8 mouse cellular contexts compared by ENCODE assay signal in genomic region chr5:115491771-115492322, GRCm38 (mm10). TPM values are rescaled to one million over a fixed set of nuclear protein-coding genes. Genes with fewer than 3 reads are reported as not detected.
DNase-seq lines count a peak whose midpoint lies in the region; ATAC-seq and TF ChIP-seq lines count a peak whose summit lies in the region.

No protein-coding gene starts in this region.

- no peak for TF ChIP-seq POLR2A in kidney, adult 2 months (IDR thresholded peaks at IDR 0.05; ENCODE audit: low read depth, low read length)

- peak; percentile 41 for ATAC-seq in lung, postnatal 0 days

- no peak overlapping the region; the same call in 1 of the 2 replicates for H3K27ac ChIP-seq in kidney, adult 2 months (ENCODE audit: insufficient read depth, low read depth, low read length)
- peak overlapping the region; percentile 52; the same call in 1 of the 2 replicates for H3K27ac ChIP-seq in lung, postnatal 0 days (ENCODE audit: low read length)

- WGBS in kidney, adult 2 months: 3% methylated on average over 28 of the region's 28 CpGs
- WGBS in lung, postnatal 0 days: 3% methylated on average over 28 of the region's 28 CpGs

- TF ChIP-seq EP300 in lung, postnatal 0 days (IDR thresholded peaks at IDR 0.05): peak; percentile 65; the same call in 1 of the 2 replicates

- no peaks in the 10 kb centered on the region for H3K27me3 ChIP-seq in kidney, adult 2 months (replicated peaks; ENCODE audit: control insufficient read depth, insufficient read depth, low read length)
- no peaks in the 10 kb centered on the region for H3K27me3 ChIP-seq in lung, postnatal 0 days (replicated peaks; ENCODE audit: insufficient read depth, low read length)

- no peak for TF ChIP-seq CTCF in kidney, adult 2 months (conservative IDR thresholded peaks at IDR 0.05; ENCODE audit: insufficient read depth, insufficient read length, low read depth, low read length)
- TF ChIP-seq CTCF in lung, postnatal 0 days (IDR thresholded peaks at IDR 0.05): no peak

- H3K4me2 ChIP-seq in lung, postnatal 0 days (replicated peaks; ENCODE audit: low read depth, low read length): peak overlapping the region; percentile 63

- peak; percentile 64 for DNase-seq in ovary, adult 18-20 months (ENCODE audit: low spot score)
- no peak for DNase-seq in ovary, postnatal 14 days (ENCODE audit: low spot score)
- DNase-seq in embryo, embryonic 11.5 days (ENCODE audit: low read depth, low spot score): peak; percentile 31
- peak; percentile 85 for DNase-seq in heart, adult 8-10 months (ENCODE audit: low spot score)
- DNase-seq in kidney, adult 2 months: peak; percentile 69
- DNase-seq in lung, postnatal 0 days (ENCODE audit: low spot score): peak; percentile 91
- DNase-seq in retina, postnatal 1 day: peak; percentile 66
- DNase-seq in layer of hippocampus, postnatal 36 days: no peak

- no peaks in the 10 kb centered on the region for H3K9me3 ChIP-seq in lung, postnatal 0 days (ENCODE audit: low read length)

- H3K4me1 ChIP-seq in kidney, adult 2 months (ENCODE audit: control insufficient read depth, insufficient read depth, low read length): peaks cover 5% of the 10 kb centered on the region; the same call in 1 of the 2 replicates
- peaks cover 9% of the 10 kb centered on the region; the same call in 1 of the 2 replicates for H3K4me1 ChIP-seq in lung, postnatal 0 days (ENCODE audit: insufficient read depth, low read depth, low read length)

- peak overlapping the region; percentile 26; the same call in 1 of the 2 replicates for H3K9ac ChIP-seq in lung, postnatal 0 days (replicated peaks; ENCODE audit: low read depth)

- no peaks in the 10 kb centered on the region for H3K36me3 ChIP-seq in kidney, adult 2 months (ENCODE audit: control insufficient read depth, insufficient read depth, low read length)
- H3K36me3 ChIP-seq in lung, postnatal 0 days (ENCODE audit: insufficient read depth, low read length): no peaks in the 10 kb centered on the region

- peak overlapping the region; percentile 26 for H3K4me3 ChIP-seq in kidney, adult 2 months (ENCODE audit: insufficient read depth, low read depth, low read length)
- 0 out of 2 replicates have a peak overlapping the region, but pooled peaks have one; percentile 15 for H3K4me3 ChIP-seq in lung, postnatal 0 days (ENCODE audit: low read depth, low read length)

RNA-seq across cellular contexts. Expression of gene Sirt4, which starts 7.3 kb away (rescaled TPM):
- total RNA-seq in heart, adult 8-10 months (2022): 10 to 100 TPM; 17.9 to 21.4 (median 19.6) TPM
- polyA plus RNA-seq in kidney, adult 2 months (2012; rRNA removed): 34.0 and 49.3 TPM in 2 replicates
- 15.7 and 18.0 TPM in 2 replicates for polyA plus RNA-seq in lung, postnatal 0 days (2015; fragmentation: Nextera tagmentation; extraction: Ambion mirVana)
- 10 to 100 TPM; 46.4 to 50.7 TPM for total RNA-seq in layer of hippocampus, postnatal 36 days (2021)

RNA-seq across cellular contexts. Expression of gene Pxn, which starts 14.6 kb away (rescaled TPM):
- 10 to 100 TPM; 31.2 to 43.4 (median 34.1) TPM for total RNA-seq in heart, adult 8-10 months (2022)
- 101 and 122 TPM in 2 replicates for polyA plus RNA-seq in kidney, adult 2 months (2012; rRNA removed)
- 56.4 and 59.3 TPM in 2 replicates for polyA plus RNA-seq in lung, postnatal 0 days (2015; fragmentation: Nextera tagmentation; extraction: Ambion mirVana)
- total RNA-seq in layer of hippocampus, postnatal 36 days (2021): 10 to 100 TPM; 39.8 to 46.1 TPM

RNA-seq across cellular contexts. Expression of gene Pla2g1b, which starts 25.8 kb away (rescaled TPM):
- not detected for total RNA-seq in heart, adult 8-10 months (2022)
- 0.74 TPM in 1 of 2 replicates, not detected in the other for polyA plus RNA-seq in kidney, adult 2 months (2012; rRNA removed)
- polyA plus RNA-seq in lung, postnatal 0 days (2015; fragmentation: Nextera tagmentation; extraction: Ambion mirVana): 70.5 and 71.7 TPM in 2 replicates
- not detected for total RNA-seq in layer of hippocampus, postnatal 36 days (2021)

Comparison
In these comparisons a context has a peak if more than half of its experiments do, and no peak if none do; other contexts are left out.
1. DNase-seq: peak in ovary, adult 18-20 months (single experiment), embryo, embryonic 11.5 days (single experiment), heart, adult 8-10 months (single experiment), kidney, adult 2 months (single experiment), lung, postnatal 0 days (single experiment) and retina, postnatal 1 day (single experiment); none in ovary, postnatal 14 days (single experiment) and layer of hippocampus, postnatal 36 days (0 of 2).